Mouse (Mus musculus): ENCODE data around the gene Ppp1ca. TPM values are rescaled to one million over a fixed set of nuclear protein-coding genes. Genes with fewer than 3 reads are reported as not detected.

Gene Ppp1ca
- polyA plus RNA-seq, 1 experiment from 2014 or later, result 284 TPM

DNA sequence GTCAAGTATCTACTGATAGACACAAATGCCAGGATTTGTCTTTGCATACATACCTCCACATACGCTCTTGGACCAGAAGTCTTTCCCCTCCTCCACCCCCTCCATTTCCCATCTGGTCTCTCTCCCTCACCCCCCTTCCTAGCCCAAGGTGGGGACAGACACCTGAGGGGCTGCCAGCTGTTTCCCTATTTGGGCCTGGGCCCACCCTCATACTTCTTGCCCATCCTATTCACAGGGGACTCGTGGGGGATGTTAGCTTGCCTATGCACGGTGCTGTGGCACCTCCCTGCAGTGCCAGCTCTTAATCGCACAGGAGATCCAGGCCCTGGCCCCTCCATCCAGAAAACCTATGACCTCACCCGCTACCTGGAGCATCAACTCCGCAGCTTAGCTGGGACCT, 28.1 kb downstream of the Ppp1ca start:
- no peaks in the 10 kb centered on the region for H3K9me3 ChIP-seq (ENCODE audit: low read length)
- no peaks in the 10 kb centered on the region; the same call in 1 of the 2 replicates for H3K36me3 ChIP-seq (replicated peaks; ENCODE audit: insufficient read depth, low read length)
- H3K4me1 ChIP-seq (ENCODE audit: insufficient read depth), result peaks cover 54% of the 10 kb centered on the region
- H3K4me2 ChIP-seq (ENCODE audit: low read depth, low read length), result no peak overlapping the region
- H3K27ac ChIP-seq (ENCODE audit: low read depth), result no peak overlapping the region
- H3K9ac ChIP-seq (replicated peaks), result no peak overlapping the region
- WGBS (ENCODE audit: insufficient replicate concordance), result 69% methylated on average over 6 of the region's 6 CpGs
- TF ChIP-seq EP300 (IDR thresholded peaks at IDR 0.05; ENCODE audit: low read depth), result no peak
- no peak for TF ChIP-seq CTCF (IDR thresholded peaks at IDR 0.05; ENCODE audit: low read depth)
- H3K4me3 ChIP-seq (ENCODE audit: low read depth, low read length), result no peak overlapping the region
- no peak for ATAC-seq
- DNase-seq, result no peak
- peaks cover 25% of the 10 kb centered on the region for H3K27me3 ChIP-seq (ENCODE audit: insufficient read depth, low read length)

DNA sequence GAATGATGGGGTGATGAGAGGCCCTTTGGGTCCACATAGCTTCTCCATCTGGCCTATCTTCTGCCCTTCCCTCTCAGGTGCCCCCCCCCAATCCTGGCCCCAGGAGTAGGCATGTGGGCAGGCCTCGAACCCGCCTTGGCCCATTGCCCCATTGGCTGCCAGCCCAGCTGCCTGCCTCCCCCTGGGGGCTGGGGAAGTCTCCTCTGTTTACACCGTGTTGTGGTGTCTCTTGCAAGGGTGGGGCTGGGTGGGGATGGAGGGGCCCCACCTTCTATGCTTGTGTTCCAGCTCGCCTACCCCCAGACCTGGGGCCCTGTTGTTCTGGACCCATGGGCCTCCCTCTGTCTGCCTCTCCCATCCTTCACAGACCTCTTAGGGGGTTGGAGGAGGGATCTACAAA, 28.6 kb downstream of the Ppp1ca start:
- Histone ChIP-seq H3K36me3 (replicated peaks; ENCODE audit: insufficient read depth, low read length) (no peaks in the 10 kb centered on the region; the same call in 1 of the 2 replicates), H3K4me3 (ENCODE audit: low read depth, low read length) (no peak overlapping the region), H3K4me1 (ENCODE audit: insufficient read depth) (peaks cover 49% of the 10 kb centered on the region), H3K27ac (ENCODE audit: low read depth) (peak overlapping the region; percentile 80; the same call in 1 of the 2 replicates), H3K9ac (replicated peaks) (no peak overlapping the region), H3K27me3 (ENCODE audit: insufficient read depth, low read length) (peaks cover 20% of the 10 kb centered on the region), H3K4me2 (ENCODE audit: low read depth, low read length) (peak overlapping the region; percentile 20; the same call in 1 of the 2 replicates), H3K9me3 (ENCODE audit: low read length) (no peaks in the 10 kb centered on the region)
- ATAC-seq (no peak), DNase-seq (no peak)
- WGBS (ENCODE audit: insufficient replicate concordance), result 53% methylated on average over 4 of the region's 4 CpGs
- TF ChIP-seq CTCF (IDR thresholded peaks at IDR 0.05; ENCODE audit: low read depth) (no peak), EP300 (IDR thresholded peaks at IDR 0.05; ENCODE audit: low read depth) (no peak)

DNA sequence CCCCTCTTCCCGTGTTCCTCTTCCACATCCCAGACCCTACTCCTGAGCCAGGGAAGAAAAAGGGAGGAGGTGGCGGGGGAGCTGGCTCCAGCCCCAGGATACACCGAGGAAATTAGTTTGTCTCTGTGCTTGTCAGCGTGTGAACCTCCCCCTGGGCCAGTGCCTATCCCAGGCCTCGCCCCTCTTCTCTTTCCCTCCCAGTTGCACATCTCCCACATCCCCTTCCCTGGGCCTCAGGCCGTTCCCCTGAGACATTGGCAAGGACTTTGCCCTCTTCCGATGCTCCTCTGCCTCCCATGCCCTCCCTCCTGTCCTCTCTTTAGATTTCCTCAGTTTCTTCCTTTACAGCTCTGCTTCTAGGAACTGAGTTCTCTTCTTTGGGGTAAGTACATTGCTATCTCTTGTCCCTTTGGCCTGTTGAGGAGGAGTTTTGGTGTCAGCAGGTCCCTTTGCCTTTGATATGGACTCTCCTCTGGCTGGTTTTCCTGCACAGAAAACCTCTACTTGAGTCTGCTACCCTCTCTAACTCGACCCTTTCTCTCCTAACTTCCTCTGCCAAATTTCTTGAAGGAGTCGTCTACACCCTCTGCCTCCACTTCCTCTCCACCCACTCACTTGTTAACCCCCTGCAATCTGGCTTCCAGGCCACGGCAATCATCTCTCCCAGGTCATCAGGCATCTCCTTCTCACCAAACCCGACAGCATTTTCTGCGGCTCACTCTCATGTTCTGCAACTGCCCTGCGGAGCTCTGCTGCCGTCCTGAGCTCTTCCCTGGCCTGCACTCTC, 29.3 kb downstream of the Ppp1ca start:
- Histone ChIP-seq H3K27me3 (ENCODE audit: insufficient read depth, low read length) (peaks cover 13% of the 10 kb centered on the region), H3K27ac (ENCODE audit: low read depth) (peak overlapping the region; percentile 80), H3K9ac (replicated peaks) (no peak overlapping the region; the same call in 1 of the 2 replicates), H3K36me3 (replicated peaks; ENCODE audit: insufficient read depth, low read length) (no peaks in the 10 kb centered on the region; the same call in 1 of the 2 replicates), H3K4me1 (ENCODE audit: insufficient read depth) (peaks cover 45% of the 10 kb centered on the region), H3K4me2 (ENCODE audit: low read depth, low read length) (peak overlapping the region; percentile 20), H3K4me3 (ENCODE audit: low read depth, low read length) (no peak overlapping the region), H3K9me3 (ENCODE audit: low read length) (no peaks in the 10 kb centered on the region)
- WGBS (ENCODE audit: insufficient replicate concordance), result 30% methylated on average over 14 of the region's 14 CpGs
- ATAC-seq (no peak), DNase-seq (no peak)
- TF ChIP-seq CTCF (IDR thresholded peaks at IDR 0.05; ENCODE audit: low read depth) (no peak), EP300 (IDR thresholded peaks at IDR 0.05; ENCODE audit: low read depth) (no peak)

DNA sequence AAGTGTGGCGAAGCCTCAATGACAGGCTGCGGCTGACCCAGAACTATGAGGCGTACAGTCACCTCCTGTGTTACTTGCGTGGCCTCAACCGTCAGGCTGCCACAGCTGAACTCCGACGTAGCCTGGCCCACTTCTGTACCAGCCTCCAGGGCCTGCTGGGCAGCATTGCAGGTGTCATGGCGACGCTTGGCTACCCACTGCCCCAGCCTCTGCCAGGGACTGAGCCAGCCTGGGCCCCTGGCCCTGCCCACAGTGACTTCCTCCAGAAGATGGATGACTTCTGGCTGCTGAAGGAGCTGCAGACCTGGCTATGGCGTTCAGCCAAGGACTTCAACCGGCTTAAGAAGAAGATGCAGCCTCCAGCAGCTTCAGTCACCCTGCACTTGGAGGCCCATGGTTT, 30.3 kb downstream of the Ppp1ca start:
- H3K4me3 ChIP-seq (ENCODE audit: low read depth, low read length), result no peak overlapping the region
- DNase-seq, result no peak
- no peak overlapping the region for H3K9ac ChIP-seq (replicated peaks)
- peaks cover 3% of the 10 kb centered on the region; the same call in 1 of the 2 replicates for H3K27me3 ChIP-seq (ENCODE audit: insufficient read depth, low read length)
- 42% methylated on average over 11 of the region's 11 CpGs for WGBS (ENCODE audit: insufficient replicate concordance)
- ATAC-seq, result peak; percentile 56
- H3K9me3 ChIP-seq (ENCODE audit: low read length), result no peaks in the 10 kb centered on the region
- H3K27ac ChIP-seq (ENCODE audit: low read depth), result peak overlapping the region; percentile 80
- no peaks in the 10 kb centered on the region; the same call in 1 of the 2 replicates for H3K36me3 ChIP-seq (replicated peaks; ENCODE audit: insufficient read depth, low read length)
- H3K4me2 ChIP-seq (ENCODE audit: low read depth, low read length), result no peak overlapping the region
- H3K4me1 ChIP-seq (ENCODE audit: insufficient read depth), result peaks cover 35% of the 10 kb centered on the region
- no peak for TF ChIP-seq EP300 (IDR thresholded peaks at IDR 0.05; ENCODE audit: low read depth)
- TF ChIP-seq CTCF (IDR thresholded peaks at IDR 0.05; ENCODE audit: low read depth), result no peak

DNA sequence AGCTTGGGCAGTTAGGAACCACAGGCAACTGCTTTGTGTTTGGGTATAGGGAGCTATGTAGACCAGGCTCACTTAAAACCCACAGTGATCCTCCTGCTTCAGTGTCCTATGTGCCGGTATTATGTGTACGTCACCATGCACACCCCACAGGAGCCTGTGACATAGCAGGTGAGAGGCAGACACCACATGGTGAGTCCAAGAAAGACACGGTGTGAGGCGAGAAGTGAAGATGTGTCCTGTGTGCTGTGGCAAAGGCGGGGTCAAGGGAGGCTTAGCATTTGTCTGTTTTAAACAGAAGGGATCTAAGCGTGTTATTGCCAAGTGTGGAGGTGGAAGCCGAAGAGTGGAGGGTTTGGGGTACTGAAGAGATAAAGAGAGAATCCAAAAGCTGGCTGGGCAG, 34.9 kb downstream of the Ppp1ca start:
- Histone ChIP-seq H3K27ac (ENCODE audit: low read depth) (no peak overlapping the region), H3K9ac (replicated peaks) (no peak overlapping the region), H3K9me3 (ENCODE audit: low read length) (no peaks in the 10 kb centered on the region), H3K36me3 (replicated peaks; ENCODE audit: insufficient read depth, low read length) (no peaks in the 10 kb centered on the region; the same call in 1 of the 2 replicates), H3K4me3 (ENCODE audit: low read depth, low read length) (no peak overlapping the region), H3K4me1 (ENCODE audit: insufficient read depth) (peaks cover 31% of the 10 kb centered on the region), H3K4me2 (ENCODE audit: low read depth, low read length) (no peak overlapping the region), H3K27me3 (ENCODE audit: insufficient read depth, low read length) (no peaks in the 10 kb centered on the region)
- 58% methylated on average over 7 of the region's 7 CpGs for WGBS (ENCODE audit: insufficient replicate concordance)
- TF ChIP-seq EP300 (IDR thresholded peaks at IDR 0.05; ENCODE audit: low read depth), result no peak
- no peak for TF ChIP-seq CTCF (IDR thresholded peaks at IDR 0.05; ENCODE audit: low read depth)
- DNase-seq (no peak), ATAC-seq (no peak)

DNA sequence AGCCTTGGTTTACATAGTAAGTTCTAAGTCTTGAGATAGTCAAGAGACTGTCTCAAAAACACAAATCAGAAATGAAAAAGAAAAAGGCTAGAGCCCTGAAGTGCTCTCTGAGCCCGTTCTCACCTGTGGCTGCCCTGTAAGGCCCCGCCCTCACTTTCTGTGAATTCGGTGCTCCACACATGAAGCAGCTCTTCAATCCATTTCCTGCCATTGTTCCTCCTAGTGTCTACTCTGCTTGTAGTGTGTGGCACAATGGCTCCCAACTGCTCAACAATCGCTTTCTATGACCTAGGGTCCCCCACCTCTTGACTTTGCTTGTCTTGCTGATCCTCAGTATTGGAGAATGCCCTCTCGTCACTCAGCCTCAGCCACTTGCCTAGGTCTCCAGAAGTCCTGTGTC, 35.6 kb downstream of the Ppp1ca start:
- no peak overlapping the region for H3K4me3 ChIP-seq (ENCODE audit: low read depth, low read length)
- H3K27me3 ChIP-seq (ENCODE audit: insufficient read depth, low read length), result no peaks in the 10 kb centered on the region
- DNase-seq (no peak), ATAC-seq (no peak)
- no peak overlapping the region for H3K9ac ChIP-seq (replicated peaks)
- WGBS (ENCODE audit: insufficient replicate concordance), result 49% methylated on average over 5 of the region's 5 CpGs
- peaks cover 29% of the 10 kb centered on the region for H3K4me1 ChIP-seq (ENCODE audit: insufficient read depth)
- no peak overlapping the region for H3K27ac ChIP-seq (ENCODE audit: low read depth)
- H3K4me2 ChIP-seq (ENCODE audit: low read depth, low read length), result no peak overlapping the region
- no peaks in the 10 kb centered on the region; the same call in 1 of the 2 replicates for H3K36me3 ChIP-seq (replicated peaks; ENCODE audit: insufficient read depth, low read length)
- TF ChIP-seq EP300 (IDR thresholded peaks at IDR 0.05; ENCODE audit: low read depth) (no peak), CTCF (IDR thresholded peaks at IDR 0.05; ENCODE audit: low read depth) (no peak)
- H3K9me3 ChIP-seq (ENCODE audit: low read length), result no peaks in the 10 kb centered on the region

All from liver, postnatal 0 days (tissue).